Mouse (Mus musculus): ENCODE measurements around the gene Smchd1. TPM values are rescaled to one million over a fixed set of nuclear protein-coding genes. Genes with fewer than 3 reads are reported as not detected.
A peak's percentile ranks its signal among the peaks of the same experiment; 100 is the strongest.

Smchd1 gene
- polyA plus RNA-seq (2015; fragmentation: Nextera tagmentation; extraction: Ambion mirVana): 47.9 and 51.4 TPM in 2 replicates

GRCm38 (mm10) chr17:71474762-71475704 lies at the start of gene Smchd1:
TSS of gene Smchd1 (minus strand) at chr17:71475343.
- H3K4me3 ChIP-seq: peak within 1 kb of the TSS; percentile 87
- ATAC-seq (ENCODE audit: low FRiP score): peak; percentile 95
- H3K9me3 ChIP-seq: no peaks in the 10 kb centered on the region
- under 1% methylated on average over 87 of the region's 109 CpGs for WGBS
- H3K4me2 ChIP-seq: peak within 1 kb of the TSS; percentile 94
- peaks cover 25% of the 10 kb centered on the region for H3K4me1 ChIP-seq (replicated peaks)
- peaks cover 4% of the 10 kb centered on the region; the same call in 1 of the 2 replicates for H3K36me3 ChIP-seq
- H3K27ac ChIP-seq: peak within 1 kb of the TSS; percentile 99
- H3K9ac ChIP-seq: peak within 1 kb of the TSS; percentile 91
- no peaks in the 10 kb centered on the region for H3K27me3 ChIP-seq

- no peaks in the 10 kb centered on the region for H3K27me3 ChIP-seq
- no peaks in the 10 kb centered on the region for H3K9me3 ChIP-seq
- H3K36me3 ChIP-seq: peaks cover 11% of the 10 kb centered on the region; the same call in 1 of the 2 replicates
- WGBS: 96% methylated on average over 11 of the region's 11 CpGs
- H3K4me2 ChIP-seq: no peak overlapping the region
- no peak overlapping the region for H3K9ac ChIP-seq
- H3K27ac ChIP-seq: no peak overlapping the region
- H3K4me3 ChIP-seq: no peak overlapping the region
- no peaks in the 10 kb centered on the region for H3K4me1 ChIP-seq (replicated peaks)
- no peak for ATAC-seq (ENCODE audit: low FRiP score)
These were observed 35.2 kb upstream of the Smchd1 start for GRCm38 (mm10) chr17:71510297-71510696.

GRCm38 (mm10) chr17:71506832-71507231 lies 31.7 kb upstream of the Smchd1 start:
- Histone ChIP-seq H3K27ac (no peak overlapping the region), H3K27me3 (no peaks in the 10 kb centered on the region), H3K36me3 (peaks cover 11% of the 10 kb centered on the region), H3K4me2 (no peak overlapping the region), H3K9ac (no peak overlapping the region), H3K4me3 (no peak overlapping the region), H3K4me1 (replicated peaks) (no peaks in the 10 kb centered on the region), H3K9me3 (no peaks in the 10 kb centered on the region)
- ATAC-seq (ENCODE audit: low FRiP score): no peak
- 88% methylated on average over 8 of the region's 8 CpGs for WGBS

- WGBS: 93% methylated on average over 4 of the region's 4 CpGs
- ATAC-seq (ENCODE audit: low FRiP score): no peak
These were observed 20.6 kb upstream of the Smchd1 start for GRCm38 (mm10) chr17:71495784-71496183.

GRCm38 (mm10) chr17:71491332-71491686 lies 16.2 kb upstream of the Smchd1 start:
- ATAC-seq (ENCODE audit: low FRiP score): no peak

More at GRCm38 (mm10) chr17:71495784-71496183, 20.6 kb upstream of the Smchd1 start:
- no peak overlapping the region for H3K9ac ChIP-seq
- H3K27me3 ChIP-seq: no peaks in the 10 kb centered on the region
- no peak overlapping the region for H3K27ac ChIP-seq
- peaks cover 19% of the 10 kb centered on the region; the same call in 1 of the 2 replicates for H3K36me3 ChIP-seq
- no peak overlapping the region for H3K4me3 ChIP-seq
- H3K4me2 ChIP-seq: no peak overlapping the region
- no peaks in the 10 kb centered on the region for H3K9me3 ChIP-seq
- no peaks in the 10 kb centered on the region for H3K4me1 ChIP-seq (replicated peaks)

GRCm38 (mm10) chr17:71490666-71491331 lies 15.7 kb upstream of the Smchd1 start:
- Histone ChIP-seq H3K27me3 (no peaks in the 10 kb centered on the region), H3K27ac (no peak overlapping the region), H3K4me1 (replicated peaks) (no peaks in the 10 kb centered on the region), H3K9ac (no peak overlapping the region), H3K36me3 (peaks cover 5% of the 10 kb centered on the region; the same call in 1 of the 2 replicates), H3K4me3 (no peak overlapping the region), H3K4me2 (no peak overlapping the region), H3K9me3 (no peaks in the 10 kb centered on the region)
- ATAC-seq (ENCODE audit: low FRiP score): no peak
- WGBS: 87% methylated on average over 9 of the region's 9 CpGs

More at GRCm38 (mm10) chr17:71491332-71491686, 16.2 kb upstream of the Smchd1 start:
- no peaks in the 10 kb centered on the region for H3K27me3 ChIP-seq
- H3K27ac ChIP-seq: no peak overlapping the region
- no peak overlapping the region for H3K9ac ChIP-seq
- H3K4me2 ChIP-seq: no peak overlapping the region
- peaks cover 6% of the 10 kb centered on the region; the same call in 1 of the 2 replicates for H3K36me3 ChIP-seq
- no peak overlapping the region for H3K4me3 ChIP-seq
- H3K4me1 ChIP-seq (replicated peaks): no peaks in the 10 kb centered on the region
- H3K9me3 ChIP-seq: no peaks in the 10 kb centered on the region
- 80% methylated on average over 4 of the region's 4 CpGs for WGBS

- no peaks in the 10 kb centered on the region for H3K9me3 ChIP-seq
- no peak overlapping the region for H3K4me2 ChIP-seq
- 84% methylated on average over 9 of the region's 9 CpGs for WGBS
- no peak overlapping the region for H3K9ac ChIP-seq
- H3K4me1 ChIP-seq (replicated peaks): no peaks in the 10 kb centered on the region
- no peak overlapping the region for H3K27ac ChIP-seq
- no peak overlapping the region for H3K4me3 ChIP-seq
- no peak for ATAC-seq (ENCODE audit: low FRiP score)
- H3K27me3 ChIP-seq: no peaks in the 10 kb centered on the region
- no peaks in the 10 kb centered on the region for H3K36me3 ChIP-seq
These were observed 14.7 kb upstream of the Smchd1 start for GRCm38 (mm10) chr17:71489703-71490461.

- H3K27ac ChIP-seq: peak overlapping the region; percentile 9; the same call in 1 of the 2 replicates
- 54% methylated on average over 8 of the region's 8 CpGs for WGBS
These were observed 11.2 kb upstream of the Smchd1 start for GRCm38 (mm10) chr17:71486231-71486851.

GRCm38 (mm10) chr17:71485791-71486230 lies 10.7 kb upstream of the Smchd1 start:
- H3K27me3 ChIP-seq: no peaks in the 10 kb centered on the region
- no peaks in the 10 kb centered on the region for H3K4me1 ChIP-seq (replicated peaks)
- H3K9me3 ChIP-seq: no peaks in the 10 kb centered on the region
- peak overlapping the region; percentile 9; the same call in 1 of the 2 replicates for H3K27ac ChIP-seq
- H3K4me3 ChIP-seq: no peak overlapping the region
- no peaks in the 10 kb centered on the region for H3K36me3 ChIP-seq
- H3K4me2 ChIP-seq: no peak overlapping the region
- ATAC-seq (ENCODE audit: low FRiP score): no peak
- no peak overlapping the region; the same call in 1 of the 2 replicates for H3K9ac ChIP-seq
- WGBS: 64% methylated on average over 12 of the region's 12 CpGs

More at GRCm38 (mm10) chr17:71486231-71486851, 11.2 kb upstream of the Smchd1 start:
- Histone ChIP-seq H3K4me1 (replicated peaks) (no peaks in the 10 kb centered on the region), H3K9ac (no peak overlapping the region), H3K9me3 (no peaks in the 10 kb centered on the region), H3K36me3 (no peaks in the 10 kb centered on the region), H3K4me2 (no peak overlapping the region), H3K27me3 (no peaks in the 10 kb centered on the region), H3K4me3 (no peak overlapping the region)
- no peak for ATAC-seq (ENCODE audit: low FRiP score)

- Histone ChIP-seq H3K4me2 (no peak overlapping the region), H3K4me1 (replicated peaks) (no peaks in the 10 kb centered on the region), H3K27ac (no peak overlapping the region), H3K9ac (no peak overlapping the region), H3K4me3 (no peak overlapping the region), H3K36me3 (no peaks in the 10 kb centered on the region), H3K27me3 (no peaks in the 10 kb centered on the region), H3K9me3 (no peaks in the 10 kb centered on the region)
- 89% methylated on average over 5 of the region's 5 CpGs for WGBS
- ATAC-seq (ENCODE audit: low FRiP score): no peak
These were observed 9.6 kb upstream of the Smchd1 start for GRCm38 (mm10) chr17:71484711-71485110.

GRCm38 (mm10) chr17:71483418-71484060 lies 8.4 kb upstream of the Smchd1 start:
- no peaks in the 10 kb centered on the region for H3K4me1 ChIP-seq (replicated peaks)
- WGBS: 89% methylated on average over 7 of the region's 7 CpGs
- no peaks in the 10 kb centered on the region for H3K27me3 ChIP-seq

More at GRCm38 (mm10) chr17:71483418-71484060, 8.4 kb upstream of the Smchd1 start:
- Histone ChIP-seq H3K9me3 (no peaks in the 10 kb centered on the region), H3K4me3 (no peak overlapping the region), H3K27ac (no peak overlapping the region), H3K36me3 (no peaks in the 10 kb centered on the region), H3K4me2 (no peak overlapping the region), H3K9ac (no peak overlapping the region)
- no peak for ATAC-seq (ENCODE audit: low FRiP score)

All from hindbrain, embryonic 13.5 days (tissue).